Mouse (Mus musculus) brain, embryonic 14.5 days (tissue): Measurements from ENCODE around the gene Supt6.

Source experiments
- CTCF ChIP-seq: fragments of 200-500 bp; IDR thresholded peaks from 2 replicates; pipeline ENCODE4 v1.5.1; 2012; ENCODE audit warnings: inconsistent platforms, mild to moderate bottlenecking, moderate library complexity, borderline replicate concordance; ENCODE audit not compliant: insufficient read depth, insufficient read length; ENCODE audit errors: extremely low read depth
- POLR2A ChIP-seq: fragments of 200-500 bp; IDR thresholded peaks from 2 replicates; pipeline ENCODE4 v1.6.1; 2012; ENCODE audit warnings: mild to moderate bottlenecking, inconsistent platforms, borderline replicate concordance; ENCODE audit not compliant: poor library complexity, insufficient read depth, insufficient read length, severe bottlenecking; ENCODE audit errors: extremely low read depth

GRCm38 (mm10) chr11:78193113-78193512 lies 52.7 kb downstream of the Supt6 start, which contains the start of gene Proca1:
- TF ChIP-seq CTCF (no peak), POLR2A (no peak)
